Mouse (Mus musculus): ENCODE data around the gene Olfr791.

DNA sequence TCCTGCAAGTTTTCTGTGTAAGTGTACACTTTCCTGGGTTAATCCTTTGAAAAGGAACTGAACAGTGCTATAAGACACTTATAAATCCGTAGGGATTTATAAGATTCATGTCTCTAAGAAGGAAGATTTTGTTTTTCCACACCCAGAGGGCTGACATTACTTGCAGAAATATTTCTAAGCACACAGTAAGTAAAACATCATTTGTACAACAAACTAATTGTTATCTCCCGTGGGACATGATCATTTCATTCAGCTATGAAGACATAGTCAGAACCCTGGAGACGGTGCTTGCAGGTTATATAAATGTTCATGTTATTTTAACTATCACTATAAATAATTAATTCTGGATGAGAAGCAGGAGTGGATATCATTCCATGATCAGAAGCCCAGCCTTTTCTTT is at the start of gene Olfr791:
- TF ChIP-seq POLR2A (IDR thresholded peaks at IDR 0.05; ENCODE audit: extremely low read depth, insufficient read depth, low read length) (no peak), CTCF (IDR thresholded peaks at IDR 0.05; ENCODE audit: extremely low read depth, insufficient read depth, low read length) (no peak)

Measured in cortical plate, adult 2 months (tissue).